Mouse (Mus musculus) adrenal gland (tissue): ENCODE measurements around the gene Gm13285.
"Not testable (repeated sequence)": the region's sequence is repeated elsewhere in the genome, so short reads cannot be mapped to it uniquely, and the experiment has no call there.

Experiments used
- intact Hi-C: fragments of 180-260 bp; cut with DNase I; formaldehyde crosslinking; loops from one replicate; pipeline ENCODE4 v1.15.1; 2025
- long read RNA-seq, 2 experiments: library from polyadenylated mRNA; unstranded; transcript quantifications; one replicate each; pipeline ENCODE4 v2.0.0; 2020; ENCODE audit warnings: borderline replicate concordance in 1 of 2; ENCODE audit not compliant: insufficient replicate concordance in 1 of 2

Gene Gm13285
- long read RNA-seq, experiment 1 = 0 reads
- long read RNA-seq, experiment 2 = 0 reads

- intact Hi-C loops = not testable (repeated sequence)
Measured at GRCm38 (mm10) chr4:88799365-88799764, at the start of gene Gm13285. Gene Gm13285 (plus strand): TSS chr4:88799665.

GRCm38 (mm10) chr4:88749926-88750325 lies 49.5 kb upstream of the Gm13285 start:
- intact Hi-C loops = no loop called here

GRCm38 (mm10) chr4:88754818-88755340 lies 44.6 kb upstream of the Gm13285 start, which contains the start of gene Gm13271:
Gene Gm13271 (plus strand): TSS chr4:88754868.
- intact Hi-C loops = not testable (repeated sequence)

GRCm38 (mm10) chr4:88756581-88757513 lies 42.6 kb upstream of the Gm13285 start:
- intact Hi-C loops = not testable (repeated sequence)

GRCm38 (mm10) chr4:88757628-88758031 lies 41.8 kb upstream of the Gm13285 start:
- intact Hi-C loops = not testable (repeated sequence)

DNA sequence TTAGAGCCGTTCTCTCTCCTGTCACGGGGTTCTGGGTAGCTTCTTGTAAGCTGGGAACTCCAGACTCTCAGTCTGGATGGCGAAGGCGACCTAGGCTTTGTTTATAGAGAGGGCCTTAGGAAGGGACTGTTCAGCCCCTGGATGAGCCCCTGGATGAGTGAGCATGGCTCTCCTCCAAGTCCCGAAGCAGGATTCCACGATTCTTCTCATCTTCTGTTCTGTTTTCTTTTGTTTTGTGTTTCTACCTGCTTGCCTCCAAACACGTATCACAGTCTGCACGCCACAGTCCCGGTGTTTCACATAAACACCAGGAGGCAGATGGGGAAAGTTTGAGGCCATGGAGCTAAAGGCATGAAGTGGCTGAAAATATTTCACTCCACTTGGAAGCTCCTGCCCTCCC lies 40.7 kb upstream of the Gm13285 start:
- intact Hi-C loops = not testable (repeated sequence)

DNA sequence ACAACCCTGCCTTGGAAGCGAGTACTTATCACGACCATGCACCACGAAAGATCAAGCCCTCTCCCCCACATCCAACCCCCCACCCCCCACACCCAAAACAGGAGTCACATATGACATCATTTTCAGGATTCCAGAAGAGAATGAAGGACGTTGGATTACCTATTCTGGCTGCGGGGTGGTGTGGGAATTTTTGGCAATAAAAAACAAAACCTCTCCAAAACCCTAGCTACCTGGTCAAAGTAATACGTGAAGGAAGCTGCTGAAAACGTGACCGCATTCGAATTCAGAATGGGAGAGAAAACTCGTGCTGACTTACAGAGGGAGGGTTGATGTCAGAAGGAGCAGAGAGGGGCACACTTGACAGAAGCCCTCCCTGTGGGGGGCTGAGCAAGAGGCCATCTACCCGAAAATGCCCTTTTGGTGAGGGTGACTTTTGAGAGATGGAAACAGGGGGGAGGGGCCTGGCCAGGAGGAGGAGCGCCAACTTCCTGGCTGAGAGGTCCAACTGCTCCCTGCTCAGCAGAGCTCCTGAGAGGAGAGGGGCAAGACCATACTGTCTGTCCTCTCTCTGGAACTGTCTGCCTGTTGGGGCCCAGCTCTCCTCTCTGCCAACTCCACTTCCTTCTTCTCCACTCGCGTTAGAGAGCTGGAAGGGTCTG lies 39.7 kb upstream of the Gm13285 start, which contains the start of gene Gm13283:
Gene Gm13283 (plus strand): TSS at position 510 of the 659 bp plus-strand sequence.
- intact Hi-C loops = not testable (repeated sequence)

GRCm38 (mm10) chr4:88760431-88760830 lies 39.0 kb upstream of the Gm13285 start:
- intact Hi-C loops = not testable (repeated sequence)

- intact Hi-C loops = not testable (repeated sequence)
Measured at GRCm38 (mm10) chr4:88761776-88762175, 37.7 kb upstream of the Gm13285 start.

DNA sequence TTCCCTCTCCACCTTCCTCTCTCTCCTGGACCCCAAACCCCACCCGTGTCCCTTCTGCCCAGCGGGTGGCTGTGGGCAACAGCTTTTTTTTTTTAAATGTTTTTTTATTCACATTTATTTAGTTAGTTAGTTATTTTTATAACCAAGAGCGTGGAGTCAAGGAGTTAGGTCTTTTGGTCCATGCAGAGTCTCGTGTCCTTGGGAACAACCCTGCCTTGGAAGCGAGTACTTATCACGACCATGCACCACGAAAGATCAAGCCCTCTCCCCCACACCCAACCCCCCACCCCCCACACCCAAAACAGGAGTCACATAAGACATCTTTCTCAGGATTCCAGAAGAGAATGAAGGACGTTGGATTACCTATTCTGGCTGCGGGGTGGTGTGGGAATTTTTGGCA lies 37.1 kb upstream of the Gm13285 start:
- intact Hi-C loops = not testable (repeated sequence)

GRCm38 (mm10) chr4:88763384-88764018 lies 36.0 kb upstream of the Gm13285 start:
- intact Hi-C loops = not testable (repeated sequence)

DNA sequence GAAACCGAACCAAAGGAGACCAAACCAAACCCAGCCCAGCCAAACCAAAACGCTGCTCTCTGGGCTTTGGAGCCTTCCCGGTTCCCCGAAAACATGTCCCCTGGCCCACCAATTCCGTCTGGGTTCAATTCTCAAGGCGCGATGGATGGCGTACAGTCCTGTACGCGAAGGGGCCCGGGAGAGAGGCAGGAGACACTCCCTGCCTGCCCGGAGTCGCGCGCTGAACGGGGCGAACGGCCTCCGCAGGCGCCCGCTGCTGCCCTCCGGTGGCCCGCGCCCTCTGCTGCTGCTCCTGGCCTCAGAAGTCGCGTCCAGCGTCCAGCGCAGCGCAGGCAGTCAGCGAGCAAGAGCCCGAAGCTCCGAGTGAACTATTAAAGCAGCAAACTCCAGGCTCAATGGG lies 25.9 kb upstream of the Gm13285 start, which contains the start of gene Gm13290:
Gene Gm13290 (plus strand): TSS at position 301 of the 400 bp plus-strand sequence.
- intact Hi-C loops = not testable (repeated sequence)

DNA sequence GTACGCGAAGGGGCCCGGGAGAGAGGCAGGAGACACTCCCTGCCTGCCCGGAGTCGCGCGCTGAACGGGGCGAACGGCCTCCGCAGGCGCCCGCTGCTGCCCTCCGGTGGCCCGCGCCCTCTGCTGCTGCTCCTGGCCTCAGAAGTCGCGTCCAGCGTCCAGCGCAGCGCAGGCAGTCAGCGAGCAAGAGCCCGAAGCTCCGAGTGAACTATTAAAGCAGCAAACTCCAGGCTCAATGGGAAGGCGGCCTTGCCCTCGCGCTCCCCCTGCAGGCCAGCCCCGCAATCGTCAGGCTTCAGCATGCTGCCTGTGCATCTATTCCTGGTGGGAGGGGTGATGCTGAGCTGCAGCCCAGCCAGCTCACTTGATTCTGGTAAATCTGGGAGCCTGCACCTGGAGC lies 22.8 kb upstream of the Gm13285 start, which contains the start of gene Gm13289:
Gene Gm13289 (plus strand): TSS at position 301 of the 400 bp plus-strand sequence.
- intact Hi-C loops = not testable (repeated sequence)

GRCm38 (mm10) chr4:88779550-88779949 lies 19.9 kb upstream of the Gm13285 start, which contains the start of gene Gm13272:
Gene Gm13272 (plus strand): TSS chr4:88779850.
- intact Hi-C loops = not testable (repeated sequence)

DNA sequence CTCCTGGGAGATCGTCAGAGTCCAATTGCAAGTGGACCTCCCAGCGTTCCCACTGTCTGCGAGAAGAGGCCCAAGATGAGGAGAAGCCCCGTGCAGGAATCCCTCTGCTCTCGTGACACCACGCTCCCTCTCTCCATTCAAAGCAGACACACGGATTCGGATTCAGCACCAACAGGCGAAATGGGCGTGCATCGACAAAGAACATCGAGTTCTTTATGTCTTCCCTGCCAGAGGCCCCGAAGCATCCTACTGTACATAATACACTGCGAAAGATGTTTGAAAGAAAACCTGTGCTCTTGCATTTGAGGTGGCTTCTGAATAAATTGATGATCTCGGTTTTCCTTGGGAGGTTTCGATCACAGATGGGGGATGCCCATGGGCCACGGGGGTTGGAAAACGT lies 19.1 kb upstream of the Gm13285 start:
- intact Hi-C loops = not testable (repeated sequence)

- intact Hi-C loops = not testable (repeated sequence)
Measured at GRCm38 (mm10) chr4:88781831-88782230, 17.6 kb upstream of the Gm13285 start, which contains the start of gene Ifnz. Gene Ifnz (plus strand): TSS chr4:88782131.

GRCm38 (mm10) chr4:88782335-88782734 lies 17.1 kb upstream of the Gm13285 start:
- intact Hi-C loops = not testable (repeated sequence)

DNA sequence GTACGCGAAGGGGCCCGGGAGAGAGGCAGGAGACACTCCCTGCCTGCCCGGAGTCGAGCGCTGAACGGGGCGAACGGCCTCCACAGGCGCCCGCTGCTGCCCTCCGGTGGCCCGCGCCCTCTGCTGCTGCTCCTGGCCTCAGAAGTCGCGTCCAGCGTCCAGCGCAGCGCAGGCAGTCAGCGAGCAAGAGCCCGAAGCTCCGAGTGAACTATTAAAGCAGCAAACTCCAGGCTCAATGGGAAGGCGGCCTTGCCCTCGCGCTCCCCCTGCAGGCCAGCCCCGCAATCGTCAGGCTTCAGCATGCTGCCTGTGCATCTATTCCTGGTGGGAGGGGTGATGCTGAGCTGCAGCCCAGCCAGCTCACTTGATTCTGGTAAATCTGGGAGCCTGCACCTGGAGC lies 14.1 kb upstream of the Gm13285 start, which contains the start of gene Gm13276:
Gene Gm13276 (plus strand): TSS at position 301 of the 400 bp plus-strand sequence.
- intact Hi-C loops = not testable (repeated sequence)

DNA sequence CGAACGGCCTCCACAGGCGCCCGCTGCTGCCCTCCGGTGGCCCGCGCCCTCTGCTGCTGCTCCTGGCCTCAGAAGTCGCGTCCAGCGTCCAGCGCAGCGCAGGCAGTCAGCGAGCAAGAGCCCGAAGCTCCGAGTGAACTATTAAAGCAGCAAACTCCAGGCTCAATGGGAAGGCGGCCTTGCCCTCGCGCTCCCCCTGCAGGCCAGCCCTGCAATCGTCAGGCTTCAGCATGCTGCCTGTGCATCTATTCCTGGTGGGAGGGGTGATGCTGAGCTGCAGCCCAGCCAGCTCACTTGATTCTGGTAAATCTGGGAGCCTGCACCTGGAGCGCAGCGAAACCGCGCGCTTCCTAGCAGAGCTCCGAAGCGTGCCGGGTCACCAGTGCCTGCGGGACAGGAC lies 11.1 kb upstream of the Gm13285 start, which contains the start of gene Gm13277:
Gene Gm13277 (plus strand): TSS at position 231 of the 400 bp plus-strand sequence.
- intact Hi-C loops = not testable (repeated sequence)

DNA sequence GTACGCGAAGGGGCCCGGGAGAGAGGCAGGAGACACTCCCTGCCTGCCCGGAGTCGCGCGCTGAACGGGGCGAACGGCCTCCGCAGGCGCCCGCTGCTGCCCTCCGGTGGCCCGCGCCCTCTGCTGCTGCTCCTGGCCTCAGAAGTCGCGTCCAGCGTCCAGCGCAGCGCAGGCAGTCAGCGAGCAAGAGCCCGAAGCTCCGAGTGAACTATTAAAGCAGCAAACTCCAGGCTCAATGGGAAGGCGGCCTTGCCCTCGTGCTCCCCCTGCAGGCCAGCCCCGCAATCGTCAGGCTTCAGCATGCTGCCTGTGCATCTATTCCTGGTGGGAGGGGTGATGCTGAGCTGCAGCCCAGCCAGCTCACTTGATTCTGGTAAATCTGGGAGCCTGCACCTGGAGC lies 8.2 kb upstream of the Gm13285 start, which contains the start of gene Gm13278:
Gene Gm13278 (plus strand): TSS at position 301 of the 400 bp plus-strand sequence.
- intact Hi-C loops = not testable (repeated sequence)
